Mouse (Mus musculus) embryonic facial prominence, embryonic 13.5 days (tissue): ENCODE results near the gene Idnk. TPM values are rescaled to one million over a fixed set of nuclear protein-coding genes. Genes with fewer than 3 reads are reported as not detected.

ENCODE experiments used
- ATAC-seq: fragments of 200-750 bp; cut with Nextera tagmentation; 2 replicates; pipeline ENCODE4 v1.8.0; 2017; ENCODE audit warnings: low read depth; ENCODE audit not compliant: insufficient number of reproducible peaks, insufficient read depth, low FRiP score, low TSS enrichment
- H3K27ac ChIP-seq: fragments of 300-500 bp; sonication (generic); 2 replicates; pipeline ENCODE4 v1.5.1; 2015; ENCODE audit warnings: moderate library complexity, mild to moderate bottlenecking, inconsistent platforms
- H3K27me3 ChIP-seq: fragments of 300-500 bp; sonication (generic); 2 replicates; pipeline ENCODE4 v1.6.1; 2015; ENCODE audit warnings: mild to moderate bottlenecking, inconsistent platforms
- H3K36me3 ChIP-seq: fragments of 300-500 bp; sonication (generic); 2 replicates; pipeline ENCODE4 v1.6.1; 2015; ENCODE audit warnings: mild to moderate bottlenecking, inconsistent platforms
- H3K4me1 ChIP-seq: fragments of 300-500 bp; sonication (generic); 2 replicates; pipeline ENCODE4 v1.6.1; 2015; ENCODE audit warnings: inconsistent platforms
- H3K4me2 ChIP-seq: fragments of 300-500 bp; sonication (generic); 2 replicates; pipeline ENCODE4 v1.6.1; 2015; ENCODE audit warnings: moderate library complexity, mild to moderate bottlenecking, inconsistent platforms
- H3K4me3 ChIP-seq: fragments of 300-500 bp; sonication (generic); 2 replicates; pipeline ENCODE4 v1.5.1; 2015; ENCODE audit warnings: mild to moderate bottlenecking, inconsistent platforms
- H3K9ac ChIP-seq: fragments of 300-500 bp; sonication (generic); 2 replicates; pipeline ENCODE4 v1.6.1; 2015; ENCODE audit warnings: mild to moderate bottlenecking, inconsistent platforms
- H3K9me3 ChIP-seq: fragments of 300-500 bp; sonication (generic); 2 replicates; pipeline ENCODE4 v1.6.1; 2016; ENCODE audit warnings: inconsistent platforms
- WGBS: fragments of 180-500 bp; shearing (Covaris S2); methylation state at CpG from one replicate; pipeline ENCODE4 v1.1.7; 2015; ENCODE audit warnings: mixed read lengths; 5-methylcytosine and 5-hydroxymethylcytosine counted together
- polyA plus RNA-seq: library from polyadenylated mRNA; unstranded; fragments of >200 nt; fragmentation: Nextera tagmentation; extraction: Ambion mirVana; gene quantifications from 2 replicates; pipeline ENCODE4 v1.2.1, GENCODE M21; 2015

The Idnk gene
- polyA plus RNA-seq, 1 experiment from 2014 or later, result 46.3 TPM

DNA sequence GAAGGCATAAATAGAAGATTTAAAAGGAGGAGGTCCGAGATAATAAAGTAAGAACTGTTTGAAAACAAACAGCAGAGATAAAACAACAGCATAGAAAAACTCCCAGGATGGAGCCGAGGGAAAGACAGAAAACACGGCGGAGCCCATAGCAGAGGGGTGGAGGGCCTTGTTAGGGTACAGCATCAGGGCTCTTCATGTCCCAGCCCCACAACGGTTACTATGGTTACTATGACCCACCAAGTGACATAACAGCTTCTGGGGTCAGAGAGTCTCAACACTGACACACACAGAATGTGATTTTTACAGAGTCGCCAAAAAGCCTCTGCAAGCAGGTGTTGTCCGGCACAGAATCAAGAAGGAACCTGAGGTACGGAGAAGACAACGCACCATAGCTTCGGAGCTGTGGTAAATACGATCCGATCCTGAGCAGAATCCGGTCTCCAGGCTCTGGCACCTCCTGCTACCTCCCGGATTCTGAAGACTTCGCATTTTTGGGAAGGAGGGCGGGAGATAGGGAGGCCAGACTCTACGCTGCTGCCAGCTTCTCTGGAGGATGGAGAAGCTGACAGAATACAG, 9.1 kb upstream of the Idnk start:
- H3K36me3 ChIP-seq, result no peaks in the 10 kb centered on the region
- peak; percentile 85; the same call in 1 of the 2 replicates for ATAC-seq
- WGBS, result 1% methylated on average over 17 of the region's 17 CpGs
- no peaks in the 10 kb centered on the region for H3K9me3 ChIP-seq
- H3K4me2 ChIP-seq, result peak overlapping the region; percentile 71
- no peaks in the 10 kb centered on the region for H3K27me3 ChIP-seq
- H3K4me3 ChIP-seq, result peak overlapping the region; percentile 45
- peaks cover 9% of the 10 kb centered on the region for H3K4me1 ChIP-seq
- H3K9ac ChIP-seq, result peak overlapping the region; percentile 63
- H3K27ac ChIP-seq, result peak overlapping the region; percentile 76

DNA sequence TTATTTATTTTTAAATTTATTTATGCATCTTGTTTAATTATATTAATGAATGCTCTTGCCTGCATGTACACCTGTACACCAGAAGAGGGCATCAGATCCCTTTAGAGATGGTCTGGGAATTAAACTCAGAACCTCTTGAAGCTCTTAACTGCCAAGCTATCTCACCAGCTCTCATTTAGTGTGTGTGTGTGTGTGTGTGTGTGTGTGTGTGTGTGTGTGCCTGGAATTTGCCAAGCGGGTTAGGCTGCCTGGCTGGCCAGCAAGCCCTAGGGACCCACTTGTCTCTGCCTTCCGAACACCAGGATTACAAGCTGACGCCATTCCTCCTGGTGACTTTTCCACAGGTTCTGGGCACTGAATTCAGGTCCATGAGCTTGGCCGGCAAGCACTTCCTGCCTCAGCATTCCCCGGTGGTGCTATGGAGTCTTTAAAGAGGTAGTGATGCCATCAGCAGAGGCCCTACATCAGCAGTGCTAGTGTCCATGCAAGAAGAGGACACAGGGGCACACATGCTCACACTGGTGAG, 8.4 kb upstream of the Idnk start:
- peak overlapping the region; percentile 71 for H3K4me2 ChIP-seq
- no peaks in the 10 kb centered on the region for H3K27me3 ChIP-seq
- H3K27ac ChIP-seq, result no peak overlapping the region
- peak overlapping the region; percentile 63; the same call in 1 of the 2 replicates for H3K9ac ChIP-seq
- no peaks in the 10 kb centered on the region for H3K9me3 ChIP-seq
- H3K36me3 ChIP-seq, result no peaks in the 10 kb centered on the region
- peak overlapping the region; percentile 45 for H3K4me3 ChIP-seq
- H3K4me1 ChIP-seq, result peaks cover 9% of the 10 kb centered on the region
- WGBS, result 33% methylated on average over 5 of the region's 5 CpGs
- ATAC-seq, result no peak

DNA sequence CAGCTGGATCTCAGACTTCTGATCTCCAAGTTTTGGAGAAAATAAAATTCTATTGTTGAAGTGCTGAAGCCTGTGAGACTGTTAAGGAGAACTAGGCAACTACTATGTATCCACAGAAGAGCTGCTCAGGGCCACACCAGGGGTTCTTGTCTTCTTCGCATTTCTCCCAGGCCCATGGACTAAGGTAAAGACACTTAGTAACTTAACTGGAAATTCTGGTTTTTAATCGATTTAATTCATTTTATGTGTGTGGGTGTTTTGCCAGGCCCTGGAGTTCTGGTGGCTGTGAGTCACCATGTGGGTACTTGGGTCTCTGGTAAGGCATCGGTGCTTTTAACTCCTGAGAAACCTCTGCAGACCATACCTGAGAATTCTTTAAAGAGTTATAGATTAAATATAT, 7.8 kb upstream of the Idnk start:
- Histone ChIP-seq H3K27ac (no peak overlapping the region), H3K4me3 (no peak overlapping the region), H3K4me1 (peaks cover 9% of the 10 kb centered on the region), H3K27me3 (no peaks in the 10 kb centered on the region), H3K4me2 (no peak overlapping the region), H3K9me3 (no peaks in the 10 kb centered on the region), H3K36me3 (no peaks in the 10 kb centered on the region), H3K9ac (no peak overlapping the region)
- ATAC-seq, result no peak
- WGBS, result 80% methylated on average over 3 of the region's 3 CpGs

DNA sequence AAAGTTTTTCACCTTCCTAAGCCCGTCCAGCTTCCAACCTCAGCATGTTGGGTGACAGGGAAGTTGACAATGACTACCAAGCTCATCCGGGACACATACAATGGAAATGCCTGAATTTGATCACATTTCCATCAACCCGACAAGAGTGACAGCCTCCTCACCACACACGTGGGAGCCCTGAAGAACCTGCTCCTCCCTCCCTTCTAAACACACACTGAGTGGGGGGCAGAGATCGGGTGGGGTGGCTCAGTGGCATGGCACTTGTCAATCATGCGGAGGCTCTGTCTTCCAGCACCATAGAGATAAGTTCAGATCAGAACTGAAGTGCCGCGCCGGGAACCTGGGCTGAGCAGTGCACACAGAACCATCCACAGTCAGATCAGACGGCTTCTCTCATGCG, 7.0 kb upstream of the Idnk start:
- Histone ChIP-seq H3K27me3 (no peaks in the 10 kb centered on the region), H3K36me3 (no peaks in the 10 kb centered on the region), H3K27ac (no peak overlapping the region), H3K4me2 (no peak overlapping the region), H3K4me1 (peaks cover 9% of the 10 kb centered on the region), H3K9me3 (no peaks in the 10 kb centered on the region), H3K9ac (no peak overlapping the region), H3K4me3 (no peak overlapping the region)
- no peak for ATAC-seq
- 81% methylated on average over 11 of the region's 11 CpGs for WGBS

DNA sequence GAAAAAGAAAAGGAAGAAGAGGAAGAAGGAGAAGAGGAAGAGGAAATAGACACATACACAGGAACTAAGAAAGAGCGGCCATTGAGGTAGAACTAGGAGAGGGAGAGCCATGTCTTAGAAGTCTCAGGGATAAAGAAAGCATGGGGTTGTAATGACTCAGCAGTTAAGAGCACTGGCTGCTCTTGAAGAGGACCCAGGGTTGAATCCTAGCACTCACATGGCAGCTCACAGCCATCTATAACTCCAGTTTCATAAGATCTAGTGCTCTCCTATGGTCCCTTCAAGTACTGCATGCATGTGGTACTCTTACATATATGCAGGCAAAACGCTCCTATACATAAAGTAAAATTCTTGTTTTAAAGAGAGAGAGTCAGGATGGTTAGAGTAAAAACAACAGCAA, 1.4 kb upstream of the Idnk start:
- Histone ChIP-seq H3K36me3 (peaks cover 15% of the 10 kb centered on the region), H3K4me1 (peaks cover 8% of the 10 kb centered on the region; the same call in 1 of the 2 replicates), H3K4me2 (no peak overlapping the region), H3K4me3 (no peak overlapping the region), H3K27ac (no peak overlapping the region), H3K27me3 (no peaks in the 10 kb centered on the region), H3K9me3 (no peaks in the 10 kb centered on the region), H3K9ac (no peak overlapping the region)
- 91% methylated on average over 2 of the region's 2 CpGs for WGBS
- no peak for ATAC-seq

DNA sequence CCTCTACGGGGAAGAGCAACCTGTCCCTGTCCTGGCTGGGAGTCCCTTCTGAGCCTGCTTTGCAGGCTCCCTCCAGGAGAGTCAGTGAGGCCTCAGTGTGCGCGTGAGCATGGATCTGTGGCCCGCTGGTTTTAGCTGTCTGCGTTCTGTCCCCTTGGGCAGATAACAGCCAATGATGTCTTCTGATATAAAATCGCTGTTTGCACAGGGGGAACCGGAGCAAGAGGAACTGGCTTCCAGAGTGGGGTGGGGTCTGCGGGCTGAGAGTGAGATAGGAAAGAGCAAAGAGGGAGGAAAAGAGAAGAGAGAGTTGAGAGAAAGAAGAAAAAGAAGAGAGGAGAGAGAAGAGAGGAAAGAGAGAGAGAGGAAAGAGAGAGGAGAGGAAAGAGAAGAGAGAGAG, 413 bp upstream of the Idnk start:
- Histone ChIP-seq H3K4me1 (peaks cover 8% of the 10 kb centered on the region; the same call in 1 of the 2 replicates), H3K9me3 (0 out of 2 replicates have a peak, but pooled peaks cover 3% of the 10 kb centered on the region), H3K36me3 (peaks cover 25% of the 10 kb centered on the region), H3K9ac (peak overlapping the region; percentile 79), H3K4me3 (peak overlapping the region; percentile 68), H3K4me2 (peak overlapping the region; percentile 95), H3K27ac (no peak overlapping the region), H3K27me3 (no peaks in the 10 kb centered on the region)
- 21% methylated on average over 8 of the region's 8 CpGs for WGBS
- ATAC-seq, result no peak

DNA sequence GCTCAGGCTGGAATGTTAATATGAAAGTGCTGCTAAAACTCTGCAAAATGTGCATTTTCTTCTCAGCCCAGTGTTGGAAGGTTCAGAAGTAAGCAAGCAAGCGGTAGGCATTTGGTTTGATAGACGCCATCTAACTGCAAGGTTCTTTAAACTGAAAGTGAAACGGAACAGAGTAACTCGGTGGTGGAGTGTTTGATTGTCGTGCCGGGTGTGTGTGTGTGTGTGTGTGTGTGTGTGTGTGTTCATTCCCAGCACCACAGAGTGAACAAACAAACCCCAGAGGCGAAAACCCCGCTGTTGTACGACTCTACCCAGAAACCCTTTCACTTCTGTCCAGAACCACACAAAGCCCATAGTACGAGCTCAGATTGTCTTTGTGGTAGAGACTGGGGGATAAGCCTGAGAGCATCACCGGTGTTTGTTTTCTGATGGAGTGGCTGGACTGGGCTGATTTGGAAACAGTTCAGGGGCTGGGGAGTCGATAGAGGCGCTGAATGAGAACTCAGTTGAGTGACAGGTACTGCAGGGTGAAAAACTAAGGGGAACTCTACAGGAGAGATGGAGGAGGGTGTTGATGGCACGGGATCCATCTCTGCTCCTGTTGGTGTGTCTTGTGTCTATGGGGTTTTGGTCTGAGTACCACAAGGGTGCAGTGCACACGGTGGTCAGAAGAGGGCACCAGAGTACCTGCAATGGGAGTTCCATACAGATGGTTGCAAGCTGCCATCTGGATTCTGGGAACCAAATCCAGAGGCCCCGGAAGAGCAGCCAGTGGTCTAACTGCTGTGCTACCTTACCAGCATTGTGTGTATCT, 857 bp downstream of the Idnk start:
- Histone ChIP-seq H3K9me3 (0 out of 2 replicates have a peak, but pooled peaks cover 3% of the 10 kb centered on the region), H3K4me2 (peak overlapping the region; percentile 95), H3K9ac (peak overlapping the region; percentile 79), H3K36me3 (peaks cover 33% of the 10 kb centered on the region), H3K27me3 (no peaks in the 10 kb centered on the region), H3K4me1 (peaks cover 8% of the 10 kb centered on the region; the same call in 1 of the 2 replicates), H3K4me3 (peak overlapping the region; percentile 68), H3K27ac (peak overlapping the region; percentile 60; the same call in 1 of the 2 replicates)
- ATAC-seq, result peak; percentile 39; the same call in 1 of the 2 replicates
- 10% methylated on average over 16 of the region's 16 CpGs for WGBS

DNA sequence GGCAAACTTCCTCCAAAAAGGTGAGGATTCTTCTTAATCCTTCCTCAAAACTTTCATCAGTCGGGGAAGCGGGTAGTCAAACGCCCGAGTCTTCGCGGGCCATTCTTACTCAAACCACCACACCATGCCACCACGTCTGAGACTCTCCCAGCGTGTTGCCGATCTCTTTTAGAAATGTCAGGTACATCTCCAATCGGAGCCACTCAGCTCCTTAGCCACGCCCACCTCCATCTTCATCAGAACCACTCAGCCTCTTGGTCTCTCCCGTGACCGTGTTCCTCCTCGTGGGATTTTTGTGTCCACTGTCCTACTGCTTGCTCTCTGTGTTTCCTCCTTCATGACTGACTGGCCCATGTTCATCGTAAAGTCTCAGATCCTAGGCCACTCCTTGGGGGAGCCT, 3.3 kb downstream of the Idnk start:
- Histone ChIP-seq H3K9ac (no peak overlapping the region), H3K27ac (no peak overlapping the region), H3K9me3 (0 out of 2 replicates have a peak, but pooled peaks cover 3% of the 10 kb centered on the region), H3K36me3 (peaks cover 47% of the 10 kb centered on the region), H3K4me2 (no peak overlapping the region), H3K4me1 (peaks cover 8% of the 10 kb centered on the region; the same call in 1 of the 2 replicates), H3K27me3 (no peaks in the 10 kb centered on the region), H3K4me3 (no peak overlapping the region)
- 97% methylated on average over 15 of the region's 15 CpGs for WGBS
- ATAC-seq, result no peak

DNA sequence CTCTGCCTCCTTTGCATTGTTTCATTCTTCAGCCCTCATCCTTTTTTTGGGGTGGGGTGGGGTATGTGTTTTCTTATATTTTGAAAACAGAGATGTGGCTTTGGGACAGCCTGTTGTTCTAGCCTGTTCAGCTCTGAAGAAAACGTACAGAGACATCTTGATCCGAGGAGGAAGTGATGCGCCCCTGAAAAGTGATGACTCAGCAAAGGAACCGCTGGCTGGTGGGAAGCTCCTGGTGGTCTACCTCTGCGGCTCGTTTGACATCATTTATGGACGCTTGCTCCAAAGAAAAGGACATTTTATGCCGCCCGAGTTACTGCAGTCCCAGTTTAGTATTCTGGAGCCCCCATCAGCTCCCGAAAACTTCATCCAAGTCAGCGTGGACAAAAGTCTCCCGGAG, 5.9 kb downstream of the Idnk start:
- no peak overlapping the region for H3K9ac ChIP-seq
- 0 out of 2 replicates have a peak, but pooled peaks cover 3% of the 10 kb centered on the region for H3K9me3 ChIP-seq
- peaks cover 2% of the 10 kb centered on the region; the same call in 1 of the 2 replicates for H3K4me1 ChIP-seq
- peaks cover 55% of the 10 kb centered on the region for H3K36me3 ChIP-seq
- no peak overlapping the region for H3K4me2 ChIP-seq
- H3K4me3 ChIP-seq, result no peak overlapping the region
- WGBS, result 93% methylated on average over 12 of the region's 12 CpGs
- no peak overlapping the region for H3K27ac ChIP-seq
- no peaks in the 10 kb centered on the region for H3K27me3 ChIP-seq
- no peak for ATAC-seq

DNA sequence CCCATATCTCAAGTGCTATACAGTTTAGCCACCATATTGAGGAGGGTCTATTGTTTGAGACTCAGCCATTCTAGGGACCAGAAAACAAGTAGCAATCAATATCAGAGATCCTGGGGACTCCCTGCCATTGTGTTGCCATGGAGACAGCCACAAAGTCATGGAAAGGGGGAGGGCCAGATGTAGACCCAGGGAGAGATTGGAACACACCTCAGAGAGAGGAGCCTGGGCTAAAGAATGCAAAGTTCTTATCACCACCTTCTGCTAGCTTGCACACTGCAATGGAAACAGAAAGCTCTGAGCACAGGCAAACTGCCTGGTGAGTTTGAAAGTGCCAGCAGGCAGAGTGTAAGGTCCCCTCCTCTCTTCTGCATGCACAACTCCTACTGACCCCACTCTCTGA, 10.7 kb downstream of the Idnk start:
- Histone ChIP-seq H3K9me3 (no peaks in the 10 kb centered on the region), H3K4me2 (no peak overlapping the region), H3K4me1 (no peaks in the 10 kb centered on the region), H3K4me3 (no peak overlapping the region), H3K27ac (no peak overlapping the region), H3K27me3 (no peaks in the 10 kb centered on the region), H3K36me3 (peaks cover 51% of the 10 kb centered on the region), H3K9ac (no peak overlapping the region)
- ATAC-seq, result no peak

DNA sequence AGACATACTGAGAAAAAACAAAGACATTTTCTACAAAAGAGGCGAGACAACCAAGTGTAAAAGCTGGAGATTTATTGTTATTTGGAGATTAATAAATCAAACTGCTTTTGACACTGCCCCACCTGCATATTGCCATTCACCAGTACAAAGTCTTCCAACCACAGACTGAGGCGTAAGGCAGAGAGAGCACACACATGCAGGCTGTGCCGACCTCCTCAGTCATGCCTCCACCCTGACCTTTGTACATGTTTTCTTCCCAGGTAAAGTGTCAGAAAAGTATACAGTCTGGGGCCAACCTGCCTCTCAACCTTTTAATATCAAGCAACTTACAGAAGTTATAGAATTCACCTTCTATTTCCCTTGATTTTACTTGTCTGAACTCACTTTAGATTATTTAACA, 18.7 kb downstream of the Idnk start:
- WGBS, result 94% methylated on average over 3 of the region's 3 CpGs
- Histone ChIP-seq H3K36me3 (peaks cover 75% of the 10 kb centered on the region), H3K9ac (no peak overlapping the region)

More for the DNA sequence above, 18.7 kb downstream of the Idnk start:
- Histone ChIP-seq H3K4me3 (no peak overlapping the region), H3K4me2 (no peak overlapping the region), H3K9me3 (no peaks in the 10 kb centered on the region), H3K4me1 (no peaks in the 10 kb centered on the region), H3K27me3 (no peaks in the 10 kb centered on the region), H3K27ac (no peak overlapping the region)
- no peak for ATAC-seq
